Mouse (Mus musculus): Measurements from ENCODE around the gene Sash1. TPM values are rescaled to one million over a fixed set of nuclear protein-coding genes. Genes with fewer than 3 reads are reported as not detected.
"Not testable (repeated sequence)": the region's sequence is repeated elsewhere in the genome, so short reads cannot be mapped to it uniquely, and the experiment has no call there.

The Sash1 gene
- total RNA-seq, 2 experiments from 2014 or later, result 55.8 to 57.3 TPM

GRCm38 (mm10) chr10:8753377-8753776 is 132.5 kb downstream of the Sash1 start:
- DNase-seq, result no peak

DNA sequence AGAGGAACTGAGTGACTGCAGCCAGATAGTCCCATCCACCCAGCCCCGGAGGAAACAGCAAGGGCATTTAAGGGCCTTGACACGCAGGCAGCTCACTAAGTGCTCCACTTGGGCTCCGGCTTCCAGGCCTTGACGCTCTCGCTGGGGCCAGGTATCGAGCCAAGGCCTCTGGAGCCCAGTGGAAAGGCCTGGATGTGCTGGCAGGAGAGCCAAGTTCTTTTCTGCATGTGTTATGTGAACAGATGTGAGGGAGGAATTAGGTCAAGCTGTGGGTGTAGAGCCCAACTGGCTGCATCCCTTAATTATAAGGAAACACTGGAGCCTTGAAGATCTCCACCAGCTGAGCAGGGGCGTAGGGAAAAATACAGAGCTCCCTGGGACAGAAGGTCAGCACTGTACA is 133.4 kb downstream of the Sash1 start:
- DNase-seq, result peak; percentile 57

- no peak for DNase-seq
These were observed 136.3 kb downstream of the Sash1 start for GRCm38 (mm10) chr10:8749537-8749936.

GRCm38 (mm10) chr10:8747450-8748212 is 138.2 kb downstream of the Sash1 start:
- DNase-seq, result no peak

DNA sequence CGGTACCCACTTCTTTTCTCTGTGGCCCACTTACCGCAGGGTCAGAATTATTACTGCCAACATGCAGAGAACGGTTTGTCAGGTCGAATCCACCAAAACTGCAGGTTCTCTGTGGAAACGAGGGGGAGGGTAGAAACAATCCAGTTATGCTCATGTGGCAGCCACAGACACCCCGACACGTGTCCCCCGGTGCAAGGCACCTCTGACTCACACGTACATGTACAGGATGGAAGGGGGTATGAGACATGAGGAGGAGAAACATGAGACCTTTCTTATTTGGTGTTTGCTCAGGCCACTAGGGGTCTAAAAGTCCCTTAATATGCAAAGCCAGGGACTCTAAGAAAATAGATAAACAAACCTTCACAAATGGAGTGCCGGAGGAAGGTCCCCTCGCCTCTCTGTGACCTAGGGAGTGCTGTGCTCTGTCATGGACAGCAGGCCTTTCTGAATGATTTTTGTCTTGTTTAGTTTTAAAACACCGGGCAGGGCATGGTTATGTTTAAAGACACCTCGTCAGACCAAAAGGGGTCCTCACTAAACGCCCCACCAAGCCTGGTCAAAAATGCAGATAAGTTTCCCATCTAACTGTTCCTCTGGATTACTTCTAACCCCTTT is 139.7 kb downstream of the Sash1 start:
- DNase-seq, result no peak

DNA sequence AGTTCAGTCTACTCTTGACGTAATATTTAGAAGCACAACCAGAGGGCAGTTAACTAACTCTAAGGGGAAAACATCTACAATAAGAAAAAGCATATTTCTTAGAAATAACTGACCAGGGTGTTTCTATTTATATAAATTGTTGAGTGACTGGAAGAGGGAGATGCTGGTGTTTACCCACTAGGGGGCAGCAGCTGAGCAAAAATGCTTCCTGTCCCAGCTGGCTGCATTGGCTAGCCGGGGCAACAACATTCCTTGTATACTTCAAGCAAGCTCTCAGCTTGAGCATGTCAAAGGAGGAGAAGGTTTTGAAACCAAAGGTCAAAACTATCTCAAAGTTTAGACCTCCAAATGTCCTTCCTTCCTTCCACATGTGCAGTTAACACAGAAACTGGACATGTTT is 143.0 kb downstream of the Sash1 start:
- peak; percentile 86 for DNase-seq

GRCm38 (mm10) chr10:8741505-8741904 is 144.4 kb downstream of the Sash1 start:
- DNase-seq, result no peak

- no peak for DNase-seq
These were observed 145.1 kb downstream of the Sash1 start for GRCm38 (mm10) chr10:8740797-8741196.

GRCm38 (mm10) chr10:8729387-8730337 is 156.2 kb downstream of the Sash1 start:
- DNase-seq, result peak; percentile 40

- DNase-seq, result no peak
These were observed 166.5 kb downstream of the Sash1 start for GRCm38 (mm10) chr10:8719345-8719744.

DNA sequence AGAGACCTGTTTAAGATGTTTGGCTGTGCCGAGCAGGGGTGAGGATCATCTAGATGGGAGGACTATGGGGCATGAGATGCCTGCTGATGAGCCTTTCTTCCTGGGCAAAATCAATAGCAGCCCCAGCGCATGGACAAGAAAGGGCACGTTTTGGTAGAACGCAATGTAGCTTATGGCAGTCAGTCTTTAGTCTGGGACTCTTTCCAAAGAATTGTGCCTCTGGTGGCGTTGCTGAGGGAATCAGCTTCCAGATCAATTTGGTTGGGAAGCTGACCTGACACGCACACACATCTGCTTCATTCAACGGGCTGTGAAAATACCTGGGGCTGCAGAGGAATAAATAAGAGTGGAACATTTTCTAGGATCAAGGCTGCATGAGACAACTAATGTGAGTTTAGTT is 167.0 kb downstream of the Sash1 start:
- no peak for DNase-seq

GRCm38 (mm10) chr10:8717171-8717570 is 168.7 kb downstream of the Sash1 start:
- no peak for DNase-seq

DNA sequence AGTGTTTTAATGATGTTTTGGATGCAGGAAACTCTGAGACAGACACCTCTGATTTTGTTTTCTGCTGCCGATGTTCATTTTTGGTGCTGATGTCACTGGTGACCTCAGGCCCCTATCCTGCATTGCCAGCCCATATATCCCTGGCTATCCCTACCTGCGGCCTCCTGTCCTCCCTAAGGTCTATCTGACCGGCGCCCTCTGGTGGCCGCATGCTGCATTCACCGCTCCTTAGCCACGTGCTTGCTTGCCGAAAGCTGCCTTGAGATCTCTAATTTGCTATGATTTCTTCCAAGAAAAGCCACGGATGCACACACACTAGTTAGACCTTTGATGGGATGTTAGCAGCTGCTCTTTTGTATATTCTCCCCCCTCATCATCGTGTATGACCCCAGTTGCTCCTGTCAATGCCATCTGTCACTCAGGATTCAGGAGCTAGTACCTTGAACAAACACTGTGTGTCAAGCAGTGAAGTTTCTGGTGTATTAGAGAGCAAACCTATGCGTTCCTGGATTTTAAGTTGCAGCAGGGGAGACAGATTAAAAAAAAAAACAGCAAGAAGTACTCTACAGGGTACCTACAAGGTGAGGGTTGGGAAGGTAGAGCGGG is 170.1 kb downstream of the Sash1 start:
- peak; percentile 85 for DNase-seq

DNA sequence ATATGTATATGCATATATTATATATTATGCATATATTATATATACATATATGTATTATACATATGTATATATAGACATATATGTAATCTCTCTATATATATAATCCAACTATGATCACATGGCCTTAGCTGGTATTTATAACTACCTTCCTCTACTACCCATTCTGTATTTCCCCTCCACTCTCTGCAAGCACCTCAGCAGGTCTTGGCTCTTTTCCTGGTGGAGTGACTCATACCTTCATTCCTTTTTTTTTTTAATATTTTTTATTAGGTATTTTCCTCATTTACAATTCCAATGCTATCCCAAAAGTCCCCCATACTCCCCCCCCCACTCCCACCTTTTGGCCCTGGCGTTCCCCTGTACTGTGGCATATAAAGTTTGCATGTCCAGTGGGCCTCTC is 189.2 kb downstream of the Sash1 start:
- DNase-seq, result not testable (repeated sequence)

DNA sequence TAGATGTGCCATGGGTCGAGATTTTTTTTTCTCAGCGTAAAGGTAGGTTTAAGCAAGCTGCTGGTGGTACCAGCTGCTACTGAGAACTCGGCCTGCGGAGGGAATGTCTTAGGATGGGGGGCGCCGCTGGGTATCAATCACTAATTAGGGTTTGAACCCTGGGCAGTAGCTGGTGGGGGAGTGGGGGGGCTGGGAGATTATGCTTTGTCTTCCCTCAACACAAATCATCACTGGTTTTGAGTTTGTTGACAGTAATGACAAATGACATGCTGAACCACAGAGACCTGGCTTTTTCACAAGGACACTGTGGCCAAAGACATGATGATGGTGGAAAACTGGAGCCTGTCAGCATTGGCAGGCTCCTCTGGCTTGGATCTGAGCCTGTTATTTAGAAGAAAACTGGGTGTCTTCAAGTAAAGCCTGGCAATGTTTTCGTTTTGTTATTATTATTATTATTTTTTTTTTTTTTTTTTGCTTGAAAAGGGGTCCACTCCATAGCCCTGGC is 191.8 kb downstream of the Sash1 start:
- DNase-seq, result no peak

DNA sequence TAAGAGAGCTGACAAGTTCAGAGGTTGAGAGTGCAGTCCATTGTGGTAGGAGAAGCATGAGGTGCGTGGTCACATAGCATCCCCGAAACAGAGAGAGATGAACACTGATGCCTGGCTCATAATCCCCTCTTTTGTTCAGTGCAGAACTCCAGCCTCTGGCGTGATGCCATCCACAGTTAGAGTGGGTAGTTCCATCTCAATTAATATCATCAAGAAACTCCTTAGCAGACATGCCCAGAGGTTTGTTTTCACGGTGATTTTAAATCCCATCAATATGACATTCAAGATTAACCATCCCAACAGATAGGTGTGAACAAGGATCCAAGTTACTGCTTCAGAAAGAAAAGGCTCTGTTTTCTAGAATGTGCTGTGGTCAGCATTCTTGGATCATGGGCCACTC is 192.3 kb downstream of the Sash1 start:
- no peak for DNase-seq

DNA sequence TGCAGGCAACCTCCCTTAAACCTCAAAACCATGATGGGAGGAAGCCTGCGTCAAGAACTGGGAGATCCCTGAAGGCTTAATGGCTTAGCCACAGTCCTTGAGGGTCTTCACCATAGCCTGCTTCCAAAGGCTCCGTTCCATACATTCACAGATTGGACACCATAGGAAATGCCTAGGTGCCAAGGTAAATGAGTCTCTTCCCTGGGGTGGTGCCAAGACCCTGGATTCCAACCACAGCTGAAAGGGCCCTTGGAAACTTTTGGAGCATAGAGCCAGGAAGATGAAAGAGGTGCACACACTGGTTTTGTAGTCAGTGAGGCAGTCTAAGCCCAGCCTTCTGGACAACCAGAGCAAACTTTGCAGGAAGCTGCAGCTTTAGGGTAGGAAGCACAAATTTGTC is 193.3 kb downstream of the Sash1 start:
- no peak for DNase-seq

GRCm38 (mm10) chr10:8686219-8686618 is 199.7 kb downstream of the Sash1 start:
- no peak for DNase-seq

DNA sequence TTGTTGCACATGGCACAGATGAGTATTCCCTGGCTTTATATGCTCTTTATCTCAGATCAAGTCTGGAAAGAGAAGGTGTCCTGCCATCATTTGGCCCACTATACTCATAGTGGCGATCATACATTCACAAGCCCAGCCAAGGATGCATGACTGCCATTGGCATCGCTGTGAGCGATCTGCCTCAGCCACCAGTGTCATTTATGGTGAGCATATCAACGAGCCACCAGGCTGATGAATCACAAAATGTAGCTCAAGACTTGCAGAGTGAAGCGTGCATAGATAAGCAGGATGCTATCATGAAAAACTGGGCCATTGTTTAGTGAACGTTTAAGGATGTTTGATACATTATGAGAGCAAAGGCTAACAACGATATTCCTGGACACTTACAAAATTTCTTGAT is 200.6 kb downstream of the Sash1 start:
- DNase-seq, result no peak

- peak; percentile 71 for DNase-seq
These were observed 203.0 kb downstream of the Sash1 start for GRCm38 (mm10) chr10:8682900-8683299.

DNA sequence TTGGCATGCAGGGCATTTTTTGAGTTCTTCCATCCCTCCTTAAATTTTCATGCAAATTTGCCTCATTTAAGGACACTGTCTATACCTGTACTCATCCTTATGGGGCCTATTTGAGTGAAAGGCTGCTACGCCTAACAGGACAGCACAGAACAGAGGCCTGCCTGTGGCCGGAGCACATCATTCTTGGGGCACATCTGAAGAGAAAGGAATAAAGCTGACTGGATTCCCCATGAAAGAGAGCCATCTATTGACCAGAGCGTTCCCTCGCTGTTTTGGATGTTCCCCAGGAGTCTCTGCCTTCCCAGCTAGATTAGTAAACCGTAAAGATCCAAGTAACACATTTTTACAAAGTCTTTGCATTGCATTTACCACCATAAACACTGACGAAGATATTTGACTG is 203.5 kb downstream of the Sash1 start:
- DNase-seq, result no peak

DNA sequence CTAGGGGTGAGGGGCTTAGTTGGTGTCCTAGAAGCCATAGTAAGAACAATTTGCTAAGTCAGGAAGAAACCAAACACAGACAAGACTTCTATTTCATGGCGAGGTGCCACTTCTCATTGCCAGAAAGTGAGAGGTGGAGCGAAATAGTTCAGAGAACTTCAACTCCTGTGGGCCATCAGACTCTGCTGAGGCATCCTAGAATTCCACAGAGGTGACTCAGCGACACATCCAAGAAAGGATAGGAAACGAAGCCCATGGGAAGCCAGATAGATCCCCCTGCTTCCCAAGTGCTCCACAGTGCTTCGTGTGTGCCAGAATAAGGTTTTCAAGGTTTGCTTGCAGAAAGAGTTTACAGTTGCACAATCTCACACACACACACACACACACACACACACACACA is 209.1 kb downstream of the Sash1 start:
- no peak for DNase-seq
